Mouse (Mus musculus) liver, adult 2 months (tissue): ENCODE measurements at regions not wholly inside any gene's neighbourhood (a gene's known extent, or its start where the extent isn't known, plus 50 kb on each side); places are given as distances from the start of the nearest gene placed in this dataset.
A peak's percentile ranks its signal among the peaks of the same experiment; 100 is the strongest.

Source experiments
- DNase-seq: peaks from one replicate; pipeline ENCODE4 v3.0.0-alpha.2; 2011; ENCODE audit warnings: low read depth, low spot score; ENCODE audit errors: extremely low read depth
- H3K27ac ChIP-seq: fragments of 200-500 bp; replicated peaks from 2 replicates; pipeline ENCODE4 v1.5.1; 2012; ENCODE audit warnings: low read depth, mild to moderate bottlenecking, control low read depth, inconsistent platforms, low read length; ENCODE audit not compliant: insufficient read depth
- H3K27me3 ChIP-seq: fragments of 200-500 bp; 2 replicates; pipeline ENCODE4 v1.6.1; 2012; ENCODE audit warnings: mild to moderate bottlenecking, moderate library complexity, low read length, inconsistent platforms; ENCODE audit not compliant: control insufficient read depth, insufficient read depth
- H3K36me3 ChIP-seq: fragments of 200-500 bp; 2 replicates; pipeline ENCODE4 v1.6.1; 2012; ENCODE audit warnings: low read length, inconsistent platforms; ENCODE audit not compliant: control insufficient read depth, insufficient read depth
- H3K4me1 ChIP-seq: fragments of 200-500 bp; 2 replicates; pipeline ENCODE4 v1.6.1; 2011; ENCODE audit warnings: low read length; ENCODE audit not compliant: control insufficient read depth, insufficient read depth
- H3K4me3 ChIP-seq: fragments of 200-500 bp; 2 replicates; pipeline ENCODE4 v1.5.1; 2011; ENCODE audit warnings: low read depth, mild to moderate bottlenecking, control low read depth, low read length, moderate library complexity; ENCODE audit not compliant: insufficient read depth
- H3K79me2 ChIP-seq: fragments of 200-500 bp; 2 replicates; pipeline ENCODE4 v1.6.1; 2012; ENCODE audit warnings: inconsistent platforms, mild to moderate bottlenecking, low read length, moderate library complexity; ENCODE audit not compliant: control insufficient read depth, insufficient read depth
- H3K9ac ChIP-seq: fragments of 200-500 bp; 2 replicates; pipeline ENCODE4 v1.6.1; 2012; ENCODE audit warnings: low read depth, mild to moderate bottlenecking, control low read depth, inconsistent platforms, low read length
- CTCF ChIP-seq: fragments of 200-500 bp; IDR thresholded peaks from 2 replicates; pipeline ENCODE4 v1.5.1; 2011; ENCODE audit warnings: low read depth, low read length, control low read depth
- POLR2A ChIP-seq: fragments of 200-500 bp; IDR thresholded peaks from 2 replicates; pipeline ENCODE4 v1.6.1; 2011; ENCODE audit warnings: low read length, control low read depth; ENCODE audit not compliant: insufficient read depth; ENCODE audit errors: extremely low read depth
- WGBS: fragments of 180-500 bp; shearing (Covaris S2); methylation state at CpG from one replicate; pipeline ENCODE4 v1.1.7; 2018; 5-methylcytosine and 5-hydroxymethylcytosine counted together

- no peak overlapping the region for H3K27ac ChIP-seq
- H3K4me3 ChIP-seq: no peak overlapping the region
- H3K27me3 ChIP-seq: peaks cover 13% of the 10 kb centered on the region
- DNase-seq: no peak
- H3K4me1 ChIP-seq: no peaks in the 10 kb centered on the region
- TF ChIP-seq POLR2A (no peak), CTCF (no peak)
- WGBS: 35% methylated on average over 9 of the region's 9 CpGs
- no peaks in the 10 kb centered on the region for H3K79me2 ChIP-seq
- no peak overlapping the region for H3K9ac ChIP-seq
- no peaks in the 10 kb centered on the region for H3K36me3 ChIP-seq
Observed at GRCm38 (mm10) chr2:131650611-131651153, 88.6 kb upstream of the Adra1d start.

- DNase-seq: peak; percentile 92
- WGBS: 18% methylated on average over 2 of the region's 2 CpGs
- no peak overlapping the region for H3K4me3 ChIP-seq
- no peaks in the 10 kb centered on the region for H3K36me3 ChIP-seq
- no peak overlapping the region for H3K27ac ChIP-seq
- H3K4me1 ChIP-seq: peaks cover 4% of the 10 kb centered on the region
- H3K79me2 ChIP-seq: no peaks in the 10 kb centered on the region
- no peak overlapping the region for H3K9ac ChIP-seq
- peaks cover 11% of the 10 kb centered on the region for H3K27me3 ChIP-seq
- TF ChIP-seq CTCF (no peak), POLR2A (no peak)
Observed at GRCm38 (mm10) chr2:131644166-131644858, 82.2 kb upstream of the Adra1d start.

- Histone ChIP-seq H3K27ac (no peak overlapping the region), H3K27me3 (peaks cover 14% of the 10 kb centered on the region; the same call in 1 of the 2 replicates), H3K9ac (no peak overlapping the region), H3K79me2 (no peaks in the 10 kb centered on the region), H3K36me3 (no peaks in the 10 kb centered on the region), H3K4me3 (no peak overlapping the region), H3K4me1 (peaks cover 4% of the 10 kb centered on the region)
- 91% methylated on average over 3 of the region's 3 CpGs for WGBS
- no peak for TF ChIP-seq POLR2A
- TF ChIP-seq CTCF: no peak
- no peak for DNase-seq
Observed at GRCm38 (mm10) chr2:131642456-131642855, 80.4 kb upstream of the Adra1d start.

- Histone ChIP-seq H3K4me1 (peaks cover 6% of the 10 kb centered on the region), H3K36me3 (no peaks in the 10 kb centered on the region), H3K27me3 (peaks cover 14% of the 10 kb centered on the region; the same call in 1 of the 2 replicates), H3K4me3 (no peak overlapping the region), H3K9ac (no peak overlapping the region), H3K79me2 (no peaks in the 10 kb centered on the region), H3K27ac (no peak overlapping the region)
- no peak for DNase-seq
- TF ChIP-seq POLR2A (no peak), CTCF (no peak)
- WGBS: 78% methylated on average over 3 of the region's 3 CpGs
Observed at GRCm38 (mm10) chr2:131638996-131639605, 77.0 kb upstream of the Adra1d start.

GRCm38 (mm10) chr2:131635791-131636190 is 73.7 kb upstream of the Adra1d start:
- H3K79me2 ChIP-seq: no peaks in the 10 kb centered on the region
- H3K9ac ChIP-seq: no peak overlapping the region
- no peaks in the 10 kb centered on the region for H3K36me3 ChIP-seq
- H3K27ac ChIP-seq: no peak overlapping the region
- WGBS: 35% methylated on average over 2 of the region's 2 CpGs
- no peak for DNase-seq
- H3K4me3 ChIP-seq: no peak overlapping the region
- TF ChIP-seq CTCF (no peak), POLR2A (no peak)
- H3K4me1 ChIP-seq: 0 out of 2 replicates have a peak, but pooled peaks cover 3% of the 10 kb centered on the region
- H3K27me3 ChIP-seq: peaks cover 4% of the 10 kb centered on the region; the same call in 1 of the 2 replicates
